Mouse (Mus musculus): ENCODE results near the gene Cpxm2. TPM values are rescaled to one million over a fixed set of nuclear protein-coding genes. Genes with fewer than 3 reads are reported as not detected.

The Cpxm2 gene
- polyA plus RNA-seq (2012; rRNA removed) = 1.8 and 2.1 TPM in 2 replicates

DNA sequence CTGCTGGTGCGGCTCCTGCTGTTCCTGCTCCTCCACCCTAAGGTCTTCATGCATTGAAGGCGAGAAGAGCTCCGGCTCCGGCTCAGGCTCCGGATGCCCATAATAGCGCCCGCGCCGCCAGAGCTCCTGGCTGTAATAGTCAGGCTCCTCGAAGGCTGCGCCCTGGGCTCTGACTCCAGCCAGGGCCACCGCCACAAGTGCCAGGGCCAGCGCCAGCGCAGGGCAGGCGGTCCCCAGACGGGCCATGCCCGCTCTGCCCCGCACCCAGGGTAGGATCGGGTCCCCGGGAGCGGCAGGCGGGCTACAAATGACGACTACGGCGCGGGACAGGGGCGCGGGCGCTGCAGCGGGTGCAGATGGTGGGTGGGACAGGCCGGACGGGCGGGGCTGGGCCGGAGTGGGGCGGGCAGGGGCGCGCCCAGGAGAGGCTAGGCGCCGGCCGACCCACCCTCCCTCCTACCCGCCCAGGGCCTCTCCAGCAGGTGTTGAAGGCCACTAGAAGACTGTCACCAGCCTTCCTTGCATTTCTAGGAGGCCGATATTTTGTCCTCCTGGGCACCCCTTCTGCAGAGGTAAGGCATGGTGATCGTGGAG is at the start of gene Cpxm2:
TSS of gene Cpxm2 (minus strand) at position 372 of the 594 bp plus-strand sequence.

Other genes with a start within 250 kb of the Cpxm2 start
- gene Gpr26, start 188.3 kb downstream of the Cpxm2 start, polyA plus RNA-seq (2012; rRNA removed) = 23.4 TPM in 2 replicates
- 9.3 and 11.2 TPM in 2 replicates for gene Chst15, start 162.5 kb upstream of the Cpxm2 start, polyA plus RNA-seq (2012; rRNA removed)